Mouse (Mus musculus) retina, adult 2 months (tissue): ENCODE data around the gene Pigu.

Experiments used
- DNase-seq: peaks from one replicate; pipeline ENCODE4 v3.0.0-alpha.2; 2012; ENCODE audit warnings: low read depth, low spot score

Pigu gene

GRCm38 (mm10) chr2:155356971-155357591 is at the start of gene Pigu:
Gene Pigu, minus strand, starts transcription at chr2:155357430.
- peak; percentile 95 for DNase-seq

GRCm38 (mm10) chr2:155404635-155405034 is 47.4 kb upstream of the Pigu start:
- no peak for DNase-seq

DNA sequence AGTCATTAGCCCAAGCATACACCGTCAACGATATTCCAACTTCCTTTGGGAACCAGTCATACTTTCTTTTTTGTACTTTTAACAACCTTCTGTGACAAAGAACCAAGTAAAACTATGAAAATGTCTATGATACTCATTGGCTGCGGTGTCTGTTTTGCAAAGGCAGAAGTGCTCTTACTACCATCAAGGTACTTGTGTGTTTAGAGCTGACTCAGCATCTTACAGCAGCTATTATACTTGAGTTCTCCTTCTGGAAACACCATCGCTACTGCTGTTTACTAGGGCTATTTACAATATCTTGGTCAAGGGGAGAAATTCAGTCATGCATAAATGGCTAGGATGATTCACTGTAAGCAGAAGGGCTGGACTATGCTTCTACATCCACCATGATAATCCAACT is 44.7 kb upstream of the Pigu start:
- no peak for DNase-seq

GRCm38 (mm10) chr2:155400276-155400675 is 43.0 kb upstream of the Pigu start:
- DNase-seq, result no peak

GRCm38 (mm10) chr2:155394586-155394985 is 37.4 kb upstream of the Pigu start:
- no peak for DNase-seq

GRCm38 (mm10) chr2:155388573-155388972 is 31.3 kb upstream of the Pigu start:
- DNase-seq, result no peak

GRCm38 (mm10) chr2:155387052-155387451 is 29.8 kb upstream of the Pigu start:
- DNase-seq, result no peak

GRCm38 (mm10) chr2:155386534-155386899 is 29.3 kb upstream of the Pigu start:
- DNase-seq, result no peak

DNA sequence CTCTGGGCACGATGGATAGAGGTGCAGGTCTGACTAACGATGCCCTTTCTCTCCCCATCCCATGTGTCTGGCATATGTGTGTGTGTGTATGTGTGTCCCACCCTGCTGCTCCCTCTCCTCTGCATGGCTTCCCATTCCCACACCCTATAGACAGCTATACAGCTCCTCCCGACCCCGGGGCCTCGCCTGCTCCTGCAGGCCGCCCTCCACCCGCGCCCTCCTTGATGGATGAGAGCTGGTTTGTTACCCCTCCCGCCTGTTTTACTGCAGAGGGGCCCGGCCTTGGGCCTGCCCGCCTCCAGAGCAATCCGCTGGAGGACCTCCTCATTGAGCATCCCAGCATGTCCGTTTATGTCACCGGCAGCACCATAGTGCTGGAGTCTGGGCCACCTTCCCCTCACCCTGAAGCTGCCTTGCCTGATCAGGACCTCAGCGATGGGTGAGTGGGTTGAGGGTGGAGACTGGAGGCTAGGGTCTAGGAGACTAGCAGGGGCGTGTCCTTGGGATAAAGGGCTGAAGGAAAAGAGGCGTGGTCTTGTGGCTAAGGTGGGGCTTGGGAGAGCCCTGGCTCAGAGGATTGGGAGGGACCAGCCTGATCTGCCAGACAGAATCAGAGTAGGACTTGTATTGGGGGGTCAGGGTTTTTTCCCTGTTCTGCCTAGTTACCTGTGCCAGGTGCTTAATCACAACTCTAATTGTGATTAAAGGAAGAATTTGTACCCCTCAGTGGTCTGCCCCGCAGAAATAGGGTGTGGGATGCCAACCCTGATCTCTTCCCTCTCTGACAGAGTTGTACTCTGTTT is 28.7 kb upstream of the Pigu start:
- DNase-seq, result no peak

GRCm38 (mm10) chr2:155385090-155385489 is 27.9 kb upstream of the Pigu start:
- DNase-seq, result peak; percentile 51

GRCm38 (mm10) chr2:155382791-155383438 is 25.7 kb upstream of the Pigu start:
- no peak for DNase-seq

DNA sequence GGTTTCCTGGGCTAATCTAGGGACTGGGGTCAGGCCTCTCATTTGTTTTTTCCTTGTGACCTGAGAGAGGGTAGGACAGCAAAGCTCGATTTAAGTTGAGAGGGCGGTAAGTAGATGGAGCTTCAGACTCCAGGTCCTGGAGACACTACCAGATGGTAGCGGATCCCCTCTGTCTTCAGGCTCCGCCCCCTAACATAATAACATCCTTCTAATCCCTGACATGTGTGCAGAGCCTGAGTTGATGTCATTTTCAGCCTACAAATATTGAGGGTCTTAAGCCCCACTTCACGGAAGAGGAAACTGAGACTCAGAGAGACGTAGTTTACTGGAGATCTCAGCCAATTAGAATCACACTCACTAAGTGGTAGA is 25.1 kb upstream of the Pigu start:
- DNase-seq, result no peak

DNA sequence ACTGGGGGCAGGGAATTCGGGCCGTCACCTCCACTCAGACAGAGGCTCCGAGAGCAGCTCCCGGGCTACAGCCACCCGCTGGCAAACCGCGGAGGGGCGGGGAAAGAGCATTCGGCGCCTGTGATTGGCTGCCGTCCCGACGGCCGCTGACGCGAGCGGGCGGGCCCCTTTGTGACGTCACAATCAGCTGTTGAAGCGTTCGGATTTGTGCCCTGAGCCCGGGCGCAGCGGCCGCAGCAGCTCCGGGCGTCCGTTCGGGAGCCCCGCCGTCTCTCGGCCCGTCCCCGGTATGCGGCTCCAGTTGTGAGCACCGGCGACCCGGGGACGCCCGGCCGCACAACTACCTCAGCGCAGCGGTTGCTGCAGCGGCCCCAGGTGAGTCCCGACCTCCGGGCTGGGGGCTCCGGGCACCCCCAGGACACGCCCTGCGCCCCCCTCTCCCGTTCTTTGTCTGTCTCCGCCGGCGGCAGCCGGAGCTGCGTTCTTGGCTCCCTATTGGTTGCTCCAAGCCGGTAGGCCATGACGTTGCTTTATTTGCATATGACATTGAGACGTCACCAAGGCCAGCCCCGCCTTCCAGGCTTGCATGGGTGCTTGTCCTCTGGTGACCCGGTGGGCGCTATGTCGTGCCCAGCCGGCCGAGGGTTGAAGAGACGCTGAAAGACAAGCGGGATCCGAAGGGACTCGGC is 24.6 kb upstream of the Pigu start:
- peak; percentile 95 for DNase-seq

DNA sequence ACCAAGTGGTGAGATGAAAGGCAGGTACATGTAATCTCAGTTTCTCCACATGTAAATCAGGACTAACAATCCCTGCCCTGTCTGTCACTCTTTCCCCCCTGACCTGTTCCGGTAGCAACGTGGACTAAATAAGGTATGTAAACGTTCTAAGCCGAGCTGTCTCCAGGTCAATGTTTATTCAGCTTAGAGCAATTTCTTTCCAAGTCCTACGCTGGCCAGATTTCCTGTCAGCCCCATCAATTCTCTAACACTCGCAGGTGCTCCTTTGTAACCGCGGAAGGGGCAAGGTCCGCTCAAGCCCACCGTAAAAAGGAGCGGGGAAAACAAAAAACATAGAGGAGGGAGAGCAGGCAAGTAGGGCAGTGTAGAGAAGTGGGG is 23.8 kb upstream of the Pigu start:
- DNase-seq, result no peak

- DNase-seq, result no peak
These were observed 23.2 kb upstream of the Pigu start, which contains the start of gene Trp53inp2 for GRCm38 (mm10) chr2:155380261-155381059. Gene Trp53inp2, plus strand, starts transcription at chr2:155381059.

- no peak for DNase-seq
These were observed 19.0 kb upstream of the Pigu start for GRCm38 (mm10) chr2:155376191-155376590.

DNA sequence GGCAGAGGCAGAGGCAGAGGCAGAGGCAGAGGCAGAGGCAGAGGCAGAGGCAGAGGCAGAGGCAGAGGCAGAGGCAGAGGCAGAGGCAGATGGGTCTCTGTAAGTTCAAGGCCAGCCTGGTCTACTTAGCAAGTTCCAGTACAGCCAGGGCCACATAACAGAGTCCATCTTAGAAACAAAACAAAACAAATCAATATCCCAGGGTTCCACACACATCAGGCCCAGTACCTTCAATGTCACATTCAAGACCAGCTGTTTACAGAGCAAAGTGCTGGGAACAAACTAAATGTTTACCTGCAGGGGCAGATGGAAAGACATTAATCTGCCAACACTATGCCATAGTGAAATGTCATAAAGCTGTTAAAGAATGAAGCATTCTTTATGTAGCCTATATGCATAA is 17.3 kb upstream of the Pigu start:
- no peak for DNase-seq

GRCm38 (mm10) chr2:155373886-155374285 is 16.7 kb upstream of the Pigu start:
- DNase-seq, result no peak

DNA sequence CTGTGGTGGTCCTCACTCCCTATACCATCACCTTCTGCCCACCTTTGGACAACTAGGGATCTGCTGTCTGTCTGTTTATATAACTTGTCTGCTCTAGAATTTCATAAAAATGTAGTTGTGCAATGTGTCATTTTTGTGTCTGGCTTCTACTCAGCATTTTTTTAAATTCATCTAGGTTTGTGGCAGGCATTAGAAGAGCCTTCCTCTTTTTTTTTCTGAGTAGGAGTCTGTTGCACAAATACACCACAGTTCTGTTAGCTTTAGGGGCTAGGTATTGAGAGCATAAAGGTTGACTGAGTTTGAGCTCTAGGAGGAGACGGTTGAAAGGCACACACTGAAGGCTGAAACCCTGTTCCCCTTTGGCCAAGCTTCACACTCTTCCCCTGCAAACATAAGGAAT is 16.1 kb upstream of the Pigu start:
- DNase-seq, result no peak

- DNase-seq, result no peak
These were observed 15.2 kb upstream of the Pigu start for GRCm38 (mm10) chr2:155372451-155372850.

GRCm38 (mm10) chr2:155369333-155369883 is 12.2 kb upstream of the Pigu start:
- DNase-seq, result no peak
